Mouse (Mus musculus): ENCODE data around the gene Cdca5.
"Not testable (repeated sequence)": the region's sequence is repeated elsewhere in the genome, so short reads cannot be mapped to it uniquely, and the experiment has no call there.

Cdca5 gene

DNA sequence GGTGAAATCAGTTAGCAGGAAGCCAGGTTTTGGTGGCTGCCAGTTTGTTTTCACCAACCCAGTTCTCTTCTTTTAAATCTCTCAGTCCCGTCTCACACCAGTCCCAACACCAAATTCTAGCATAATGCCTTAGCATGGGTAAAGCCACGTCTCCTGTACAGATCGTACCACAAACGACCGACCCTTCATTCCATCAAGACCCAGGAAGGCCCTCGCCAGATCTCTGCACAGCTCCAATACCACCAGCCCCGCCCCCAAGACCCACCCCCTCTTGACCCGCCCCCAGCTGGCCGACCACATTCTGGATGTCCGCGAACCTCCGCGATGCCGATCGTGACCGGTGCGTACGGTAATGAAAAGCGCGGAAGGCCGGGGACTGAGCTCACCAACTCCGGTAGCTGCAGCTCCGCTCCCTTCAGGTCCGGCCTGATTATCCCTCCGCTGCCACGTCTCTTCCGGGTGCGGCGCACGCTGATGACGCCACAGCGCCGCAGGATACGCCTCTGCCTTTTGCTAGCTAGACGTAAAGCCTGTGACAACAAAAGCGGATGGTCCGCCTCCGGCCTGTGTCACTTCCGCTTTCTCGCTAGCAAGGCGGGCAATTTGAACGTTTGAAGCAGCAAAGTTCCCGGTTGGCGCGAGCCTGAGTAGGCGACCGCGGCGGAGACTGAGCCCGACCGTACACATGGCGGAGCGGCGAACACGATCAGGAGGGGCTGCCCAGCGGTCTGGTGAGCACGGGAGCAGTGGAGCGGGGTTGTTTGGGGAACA is at the start of gene Cdca5, which contains the start of gene Zfpl1:
Gene Cdca5, plus strand, starts transcription at position 506 of the 771 bp plus-strand sequence.
Gene Zfpl1, minus strand, starts transcription at position 479 of the 771 bp plus-strand sequence.
- DNase-seq (ENCODE audit: low spot score in 2 of 2) = peak; percentile 95 to 98

DNA sequence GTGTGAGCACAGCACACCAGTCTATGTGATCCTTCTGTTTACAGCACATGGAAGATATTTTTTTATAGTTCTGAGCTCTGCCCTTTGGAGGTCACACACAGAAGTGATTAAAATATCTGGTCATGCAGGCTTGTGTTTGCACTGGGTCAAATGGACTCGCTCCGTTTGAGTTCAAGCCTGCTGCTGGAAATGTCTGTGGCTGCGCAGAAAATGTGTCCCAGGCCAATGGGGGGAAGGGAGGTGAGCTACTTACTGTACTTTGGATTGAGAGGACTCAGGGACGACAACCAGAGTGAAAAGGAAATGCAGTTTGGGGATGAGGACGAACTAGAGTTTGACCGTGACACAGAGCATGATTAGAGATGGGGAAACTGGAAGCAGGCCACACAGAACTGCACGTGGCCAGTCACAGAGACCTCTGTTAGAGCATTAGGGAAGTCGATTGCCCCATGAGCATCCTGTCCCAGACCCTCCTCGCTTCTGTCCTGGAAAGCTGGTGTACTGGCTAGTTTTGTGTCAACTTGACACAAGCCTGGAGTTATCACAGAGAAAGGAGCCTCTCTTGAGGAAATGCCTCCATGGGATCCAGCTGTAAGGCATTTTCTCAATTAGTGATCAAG is 48.7 kb upstream of the Cdca5 start:
- no peak for DNase-seq (ENCODE audit: low spot score in 2 of 2)

DNA sequence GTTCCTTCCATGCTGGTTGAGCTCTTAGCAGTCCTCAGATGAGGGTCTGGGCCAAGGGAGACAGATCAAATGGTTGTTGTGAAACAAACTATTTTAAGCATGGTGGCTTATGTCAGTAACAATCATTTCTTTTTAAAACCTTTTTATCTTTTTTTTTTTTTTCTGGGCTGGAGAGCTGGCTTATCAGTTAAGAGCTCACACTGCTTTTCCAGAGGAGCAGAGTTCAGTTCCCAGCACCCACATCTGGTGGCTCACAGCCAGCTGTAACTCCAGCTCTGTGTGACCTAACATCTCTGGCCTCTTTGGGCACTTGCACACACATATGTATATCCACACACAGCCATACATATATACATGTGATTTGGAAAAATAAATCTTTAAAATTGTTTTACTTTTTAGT is 47.1 kb upstream of the Cdca5 start:
- no peak for DNase-seq (ENCODE audit: low spot score in 2 of 2)

DNA sequence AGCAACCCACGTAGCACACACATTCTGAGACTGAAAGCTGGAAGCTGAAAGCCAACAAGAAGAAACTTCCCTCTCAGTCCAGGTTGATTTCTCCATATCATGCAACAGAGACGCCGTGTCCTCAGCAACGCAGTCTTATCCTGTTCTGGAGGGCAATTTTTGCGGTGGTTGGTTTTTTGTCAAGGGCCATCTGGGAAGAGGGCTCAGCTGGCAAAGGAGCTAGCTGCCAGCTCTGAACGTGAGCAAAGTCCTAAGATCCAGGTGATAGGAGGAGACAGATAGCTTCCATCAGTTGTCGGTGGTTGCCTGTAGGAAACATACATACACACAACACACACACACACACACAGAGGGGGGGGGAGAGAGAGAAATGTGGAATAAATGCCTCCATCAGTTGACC is 46.5 kb upstream of the Cdca5 start:
- DNase-seq (ENCODE audit: low spot score in 2 of 2) = no peak

DNA sequence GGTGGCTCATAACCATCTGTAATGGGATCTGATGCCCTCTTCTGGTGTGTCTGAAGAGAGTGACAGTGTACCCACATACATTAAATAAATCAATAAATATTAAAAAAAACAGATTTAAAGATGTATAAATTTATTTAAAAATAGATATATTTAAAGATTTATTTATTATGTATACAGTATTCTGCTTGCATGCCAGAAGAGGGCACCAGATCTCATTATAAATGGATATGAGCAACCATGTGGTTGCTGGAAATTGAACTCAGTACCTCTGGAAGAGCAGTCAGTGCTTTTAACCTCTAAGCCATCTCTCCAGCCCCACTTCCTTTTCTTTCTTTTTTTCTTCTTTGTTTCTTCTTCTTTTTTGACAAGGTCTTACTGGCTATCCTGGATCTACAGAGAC is 44.8 kb upstream of the Cdca5 start:
- DNase-seq (ENCODE audit: low spot score in 2 of 2) = no peak

DNA sequence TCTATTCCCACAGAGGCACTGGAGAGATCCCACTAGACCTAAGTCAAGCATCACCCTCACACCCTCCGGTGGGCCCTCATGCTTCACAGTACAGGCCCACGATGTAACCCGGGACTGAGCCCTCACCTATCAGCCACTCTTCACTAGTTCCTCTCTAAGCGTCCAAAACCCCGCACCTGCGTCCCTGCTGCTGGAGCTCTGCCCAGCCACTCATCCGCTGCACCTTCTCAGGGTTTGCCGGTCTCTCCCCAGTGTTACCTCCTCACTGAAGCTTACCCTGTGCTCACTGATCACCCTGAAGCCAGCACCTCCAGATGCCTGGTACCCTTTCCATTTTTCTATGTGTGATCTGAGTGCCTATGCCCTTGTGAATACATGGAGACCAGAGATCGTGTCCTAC is 42.5 kb upstream of the Cdca5 start:
- DNase-seq (ENCODE audit: low spot score in 2 of 2) = no peak

DNA sequence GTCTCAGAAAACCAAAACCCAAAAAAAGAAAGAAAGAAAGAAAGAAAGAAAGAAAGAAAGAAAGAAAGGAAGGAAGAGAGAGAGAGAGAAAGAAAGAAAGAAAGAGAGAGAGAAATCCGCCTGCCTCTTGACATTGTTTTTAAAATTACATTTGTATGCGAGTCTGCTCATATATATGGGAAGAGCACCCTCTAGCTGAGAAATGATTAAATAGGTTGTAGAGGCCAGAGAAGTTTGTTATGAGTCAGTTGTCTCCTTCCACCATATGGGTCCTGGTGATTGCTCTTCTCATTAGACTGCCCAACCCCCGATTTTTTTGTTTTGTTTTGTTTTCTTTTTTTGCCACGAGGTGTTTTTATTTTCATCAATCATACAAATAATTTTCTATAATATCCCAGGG is 40.7 kb upstream of the Cdca5 start:
- not testable (repeated sequence) for DNase-seq (ENCODE audit: low spot score in 2 of 2)

DNA sequence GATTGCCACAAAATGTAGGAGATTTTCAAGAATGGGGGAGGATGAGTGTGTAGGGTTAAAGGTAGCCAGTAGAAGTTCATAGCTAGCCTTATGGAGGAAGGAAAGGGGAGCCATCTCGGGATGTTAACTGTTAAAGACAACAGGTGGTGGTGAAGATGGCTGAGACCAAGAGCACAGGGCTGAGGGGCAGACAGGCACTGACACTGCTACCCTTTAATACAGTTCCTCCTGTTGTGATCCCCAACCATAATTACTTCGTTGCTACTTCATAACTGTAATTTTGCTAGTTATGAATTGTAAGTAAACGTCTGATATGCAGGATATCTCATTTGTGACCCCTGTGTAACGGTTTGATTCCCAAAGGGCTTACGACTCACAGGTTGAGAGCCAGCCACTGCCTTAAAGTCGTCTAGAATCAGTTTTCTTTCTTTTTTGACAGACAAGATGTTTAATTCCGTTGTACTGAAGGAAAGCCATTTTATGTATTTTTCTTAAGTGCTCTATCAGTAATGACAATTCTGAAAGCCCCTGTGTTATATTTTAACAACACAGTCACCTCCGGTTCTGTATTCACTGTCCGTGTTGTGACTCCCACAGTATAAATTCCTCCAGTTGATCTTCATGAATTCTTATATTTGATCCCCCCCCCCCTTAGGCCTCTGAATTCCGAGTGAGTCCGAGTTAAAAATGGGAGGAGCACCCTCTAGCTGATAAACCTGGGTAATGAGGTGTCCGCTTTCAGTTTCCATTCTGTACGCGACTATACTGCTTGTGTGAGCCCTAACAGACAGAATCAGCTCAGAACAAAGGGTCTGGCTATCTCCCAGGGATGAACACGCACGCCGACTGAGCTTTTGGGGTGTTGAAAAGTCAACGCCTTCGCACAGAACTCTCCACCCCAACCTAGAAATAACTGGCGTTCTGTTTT is 39.2 kb upstream of the Cdca5 start:
- DNase-seq (ENCODE audit: low spot score in 2 of 2) = no peak

DNA sequence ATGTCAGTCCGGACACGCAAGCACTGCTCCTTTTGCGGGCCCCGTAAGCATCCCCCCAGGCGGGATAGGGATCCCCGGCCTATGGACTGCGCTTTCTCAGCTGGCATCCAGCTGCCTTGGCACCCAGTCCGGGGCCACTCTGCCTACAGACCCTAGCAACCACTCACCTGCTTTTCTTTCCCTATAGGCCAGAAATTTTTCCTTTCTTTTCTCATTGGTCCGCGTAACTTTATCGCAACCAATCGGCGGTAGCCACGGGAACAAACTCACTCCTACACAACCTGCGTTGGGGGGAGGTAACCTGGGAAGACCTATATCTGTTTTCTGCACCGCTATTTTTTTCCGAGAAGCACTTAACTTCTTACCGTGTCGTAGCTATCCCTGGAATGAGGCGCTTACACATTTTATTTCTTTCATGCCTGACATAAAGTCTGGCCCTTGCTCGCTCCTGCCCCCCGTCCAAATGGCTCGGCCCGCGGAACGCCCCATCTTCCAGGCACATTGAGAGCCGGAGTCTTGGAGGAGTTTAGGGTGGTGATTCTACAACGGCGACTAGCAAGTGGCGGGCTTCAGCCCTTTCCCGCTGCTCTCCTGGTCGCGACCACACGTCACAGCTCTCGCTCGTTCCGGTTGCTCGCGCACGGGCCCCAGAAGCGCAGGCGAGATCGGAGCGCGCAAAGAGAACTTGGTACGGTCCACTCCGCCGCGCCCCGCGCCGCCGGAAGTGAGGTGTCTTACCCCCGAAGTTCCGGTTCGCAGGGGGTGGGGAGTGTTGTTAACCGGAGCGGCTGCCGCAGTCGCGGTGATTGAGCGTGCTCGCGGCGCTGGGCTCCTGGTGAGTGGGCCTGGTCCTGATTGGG is 38.3 kb upstream of the Cdca5 start, which contains the start of gene Syvn1:
Gene Syvn1, plus strand, starts transcription at position 283 of the 860 bp plus-strand sequence.
- peak; percentile 92 to 93 for DNase-seq (ENCODE audit: low spot score in 2 of 2)

DNA sequence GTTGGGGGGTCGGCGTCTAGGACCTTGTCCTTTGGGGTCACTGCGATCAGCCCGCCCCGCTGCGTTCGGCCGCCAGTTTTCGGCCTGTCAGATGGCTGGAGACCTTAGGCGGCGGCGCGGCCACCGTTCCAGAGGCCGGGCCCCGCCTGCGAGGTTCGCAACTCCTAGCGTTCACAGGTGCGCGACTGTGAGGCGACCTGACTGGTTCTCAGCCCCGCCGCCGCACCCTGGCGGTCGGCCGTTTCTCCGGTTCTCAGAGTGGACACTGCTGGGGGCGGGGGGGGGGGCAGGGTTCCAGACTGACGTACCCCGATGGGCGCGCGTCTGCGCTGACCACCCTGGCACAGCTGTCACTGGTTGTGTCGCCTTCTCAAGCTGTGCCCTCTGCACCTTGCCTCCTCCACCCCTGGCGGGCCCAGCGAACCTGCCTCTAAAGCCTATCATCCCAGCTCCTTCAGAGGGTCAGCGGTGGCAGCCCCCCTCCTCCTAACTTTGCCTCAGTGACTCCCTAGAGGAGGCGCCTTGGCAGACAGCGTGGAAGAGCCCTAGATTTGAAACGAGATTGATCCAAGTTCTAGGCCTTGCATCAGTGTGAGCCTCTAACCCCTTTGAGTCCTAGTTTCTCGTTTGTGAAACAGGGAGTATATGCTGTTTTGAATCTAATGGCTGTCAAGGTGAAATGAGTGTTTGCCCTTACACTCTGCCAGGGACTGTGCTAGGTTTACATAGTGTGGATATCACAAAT is 37.5 kb upstream of the Cdca5 start:
- DNase-seq (ENCODE audit: low spot score in 2 of 2) = no peak

DNA sequence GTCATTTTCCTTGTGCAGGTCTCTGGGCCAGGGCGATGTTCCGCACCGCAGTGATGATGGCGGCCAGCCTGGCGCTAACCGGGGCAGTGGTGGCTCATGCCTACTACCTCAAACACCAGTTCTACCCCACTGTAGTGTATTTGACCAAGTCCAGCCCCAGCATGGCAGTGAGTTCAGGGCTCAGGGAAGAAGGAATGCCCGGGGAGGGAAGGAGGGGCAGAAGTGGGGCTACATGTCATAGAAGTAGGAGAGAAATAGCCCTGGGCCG is 37.0 kb upstream of the Cdca5 start:
- DNase-seq (ENCODE audit: low spot score in 2 of 2) = no peak

DNA sequence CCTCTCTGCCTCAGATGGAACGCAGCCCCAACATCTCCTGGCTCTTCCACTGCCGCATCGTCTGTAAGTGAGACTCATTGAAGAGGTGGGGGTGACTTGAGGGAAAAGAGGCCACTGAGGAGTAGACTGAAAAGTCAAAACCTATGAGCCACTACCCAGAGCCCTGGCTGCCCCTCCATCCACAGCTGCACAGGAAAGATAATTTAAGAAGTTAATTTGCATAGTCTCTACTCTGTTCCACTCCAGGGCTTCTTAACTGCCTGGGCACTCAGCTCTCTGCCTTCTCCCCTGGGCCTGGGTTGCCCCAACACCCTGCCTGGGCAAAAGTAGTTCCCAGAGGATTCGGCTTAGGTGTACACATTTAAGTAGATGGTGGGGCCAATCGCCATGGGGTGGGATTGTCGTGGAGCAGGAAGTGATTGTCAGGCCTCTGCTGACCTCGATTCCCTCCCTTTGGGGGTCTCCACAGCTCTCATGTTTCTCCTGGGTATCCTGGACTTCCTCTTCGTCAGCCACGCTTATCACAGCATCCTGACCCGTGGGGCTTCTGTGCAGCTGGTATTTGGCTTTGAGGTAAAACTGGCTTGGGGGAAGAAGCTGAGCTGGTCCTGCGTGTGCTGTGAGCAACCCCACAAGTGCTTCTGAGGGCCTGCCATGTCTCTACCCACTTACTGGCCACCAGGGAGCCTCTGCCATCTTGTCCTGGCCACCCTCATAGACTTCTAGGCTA is 35.9 kb upstream of the Cdca5 start:
- DNase-seq (ENCODE audit: low spot score in 2 of 2) = no peak

DNA sequence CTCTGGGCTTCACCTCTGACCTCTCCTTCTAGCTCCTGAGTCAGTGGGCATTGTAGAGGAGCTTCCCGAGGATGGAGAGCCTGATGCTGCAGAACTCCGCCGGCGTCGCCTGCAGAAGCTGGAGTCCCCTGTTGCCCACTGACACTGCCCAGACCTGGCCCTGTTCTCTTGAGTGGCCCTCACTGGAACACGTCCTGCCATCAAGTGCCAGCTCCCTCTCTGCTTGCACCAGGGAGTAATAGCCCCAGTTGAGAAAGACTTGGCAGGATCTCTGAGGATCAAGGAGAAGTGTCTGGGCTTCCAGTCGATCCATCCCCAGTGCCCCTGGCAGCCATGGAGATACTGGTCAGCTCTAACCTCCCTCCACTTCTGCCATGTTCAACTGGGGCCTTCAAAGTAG is 32.3 kb upstream of the Cdca5 start:
- no peak for DNase-seq (ENCODE audit: low spot score in 2 of 2)

DNA sequence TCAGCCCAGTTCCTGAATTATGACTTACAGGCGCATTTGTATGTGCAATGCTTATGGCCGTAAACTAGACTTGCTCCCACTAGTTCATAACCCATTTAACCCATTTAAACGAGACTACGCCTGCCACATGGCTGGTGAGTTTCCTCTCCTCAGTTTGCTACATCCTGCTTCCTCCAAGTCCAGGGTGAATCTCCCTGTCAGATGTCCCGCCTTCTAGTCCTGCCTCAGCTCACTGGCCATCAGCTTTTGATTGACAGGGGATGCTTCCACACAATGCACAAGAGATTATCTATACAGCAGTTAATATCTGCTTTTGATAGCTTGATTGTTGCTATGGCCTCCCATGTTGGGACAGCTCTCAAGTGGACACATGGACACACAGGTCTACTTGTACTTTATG is 30.5 kb upstream of the Cdca5 start:
- no peak for DNase-seq (ENCODE audit: low spot score in 2 of 2)

DNA sequence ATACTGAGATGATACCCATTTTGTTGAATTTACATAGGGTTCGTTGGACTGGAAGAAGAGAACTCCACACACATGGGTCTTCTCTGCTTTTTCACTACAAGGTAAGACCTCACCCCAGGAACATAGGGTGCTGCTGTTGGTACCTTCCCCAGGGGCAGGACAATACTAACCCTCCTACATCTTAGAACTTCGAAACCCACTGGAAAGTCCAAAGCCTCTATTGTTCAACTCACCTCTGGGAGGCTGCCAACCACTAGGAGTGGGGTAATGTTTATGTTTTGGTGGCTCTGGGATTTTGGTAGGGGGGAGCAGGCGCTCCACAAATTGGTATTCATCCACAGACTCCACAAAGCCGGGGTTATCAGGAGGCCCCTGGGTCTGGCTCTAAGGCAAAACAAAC is 28.1 kb upstream of the Cdca5 start:
- DNase-seq (ENCODE audit: low spot score in 2 of 2) = no peak

DNA sequence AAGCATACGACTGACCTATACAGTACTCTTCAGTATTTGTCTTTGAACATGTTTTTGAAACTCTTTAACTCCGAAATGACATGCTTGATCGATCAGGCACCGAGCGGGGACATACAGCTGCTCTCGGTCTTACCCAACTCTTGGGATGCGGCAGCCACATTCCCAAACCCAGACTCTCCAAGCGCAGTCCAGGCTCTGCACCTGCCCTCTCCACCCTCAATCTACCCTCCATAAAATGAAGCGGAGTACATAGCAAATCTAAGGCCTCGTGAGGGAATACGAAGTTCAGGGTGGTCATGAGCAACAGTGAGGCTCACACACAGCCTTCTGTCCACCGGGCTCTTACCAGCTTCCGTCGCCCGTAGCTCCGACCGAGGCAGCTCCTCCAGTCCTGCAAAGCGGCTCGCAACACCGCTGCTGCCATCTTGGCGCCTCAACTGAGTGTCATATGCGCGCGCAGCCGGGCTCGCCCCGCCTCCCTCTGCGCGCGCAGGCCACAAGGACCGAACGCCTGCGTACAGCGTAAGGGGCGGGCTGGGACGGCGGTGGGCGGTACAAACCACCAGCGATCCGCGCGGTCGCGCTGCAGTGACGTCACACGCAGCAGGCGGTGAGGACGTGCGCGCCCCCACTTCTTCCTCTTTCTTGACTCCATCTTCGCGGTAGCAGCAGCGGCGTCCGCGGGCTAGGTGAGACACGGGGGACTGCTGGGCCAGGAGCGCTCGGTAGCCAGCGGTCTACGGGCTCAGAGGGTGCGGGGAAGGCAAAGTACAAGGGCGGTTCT is 27.3 kb upstream of the Cdca5 start, which contains the start of the genes Mrpl49 and Fau:
Gene Mrpl49, minus strand, starts transcription at position 473 of the 784 bp plus-strand sequence.
Gene Fau, plus strand, starts transcription at position 532 of the 784 bp plus-strand sequence.
- DNase-seq (ENCODE audit: low spot score in 2 of 2) = peak; percentile 99

DNA sequence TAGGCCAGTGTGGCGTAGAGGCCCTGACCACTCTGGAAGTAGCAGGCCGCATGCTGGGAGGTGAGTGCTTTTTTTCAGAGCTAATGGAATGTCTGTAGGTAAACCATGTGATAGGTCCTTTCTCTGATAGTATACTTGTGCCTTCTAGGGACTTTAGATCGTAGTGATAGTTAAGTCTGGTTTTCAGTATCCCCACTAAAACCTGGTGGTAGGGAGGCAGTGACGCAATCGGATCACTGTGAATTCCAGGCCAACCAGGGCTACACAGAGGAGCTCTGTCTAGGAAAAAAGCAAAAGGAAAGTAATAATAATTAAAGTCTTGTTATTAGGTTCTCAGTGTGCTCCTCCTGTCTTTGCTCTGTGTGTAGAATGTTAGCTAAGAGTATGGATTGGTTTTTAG is 26.3 kb upstream of the Cdca5 start:
- no peak for DNase-seq (ENCODE audit: low spot score in 2 of 2)

DNA sequence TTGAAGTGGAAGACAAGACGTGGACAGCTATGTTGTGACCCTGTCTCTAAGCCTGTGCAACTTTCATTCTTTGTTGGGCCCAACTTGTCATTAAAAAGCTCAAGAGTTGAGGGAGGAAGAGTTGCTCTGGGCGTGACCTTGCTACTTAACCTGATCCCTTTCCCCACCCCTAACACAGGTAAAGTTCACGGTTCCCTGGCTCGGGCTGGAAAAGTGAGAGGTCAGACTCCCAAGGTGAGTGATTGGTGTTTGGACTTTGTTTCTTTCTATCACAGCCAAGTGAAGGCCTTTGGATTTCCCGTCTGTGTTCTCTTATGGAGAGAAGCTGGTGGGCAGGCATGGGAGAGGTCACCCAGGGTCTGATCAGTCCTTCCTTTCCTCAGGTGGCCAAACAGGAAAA is 25.8 kb upstream of the Cdca5 start:
- DNase-seq (ENCODE audit: low spot score in 2 of 2) = no peak

DNA sequence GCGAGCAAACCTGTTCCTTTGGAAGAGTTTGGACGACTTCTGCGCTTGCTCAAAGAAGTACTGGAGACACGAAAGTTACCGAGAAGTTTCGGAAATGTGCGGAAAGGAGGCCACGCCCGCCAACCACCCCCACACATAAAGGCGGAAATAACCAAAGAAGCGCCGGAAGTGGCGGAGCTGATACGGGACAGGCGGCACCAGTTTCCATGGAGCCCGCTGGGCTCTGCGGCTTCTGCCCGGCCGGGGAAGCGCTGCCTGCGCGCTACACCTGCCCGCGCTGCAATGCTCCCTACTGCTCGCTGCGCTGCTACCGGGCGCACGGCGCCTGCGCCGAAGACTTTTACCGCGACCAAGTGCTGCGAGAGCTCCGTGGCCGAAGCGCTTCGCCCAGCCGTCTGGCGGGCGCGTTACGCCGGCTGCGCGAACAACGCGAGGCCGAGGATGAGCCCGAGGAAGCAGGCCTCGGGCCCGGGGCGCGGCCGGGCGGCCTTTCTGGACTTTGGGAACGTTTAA is 23.7 kb upstream of the Cdca5 start, which contains the start of gene Znhit2:
Gene Znhit2, plus strand, starts transcription at position 172 of the 513 bp plus-strand sequence.
- peak; percentile 93 to 97 for DNase-seq (ENCODE audit: low spot score in 2 of 2)
